Mouse (Mus musculus) thymus, adult 2 months (tissue): ENCODE measurements around the gene Eno4.

ENCODE experiments used
- CTCF ChIP-seq: fragments of 200-500 bp; IDR thresholded peaks from 2 replicates; pipeline ENCODE4 v1.5.1; 2012; ENCODE audit warnings: mild to moderate bottlenecking, control low read depth, low read length, moderate library complexity, borderline replicate concordance; ENCODE audit not compliant: control insufficient read depth, poor library complexity, insufficient read depth; ENCODE audit errors: extremely low read depth
- POLR2A ChIP-seq: fragments of 200-500 bp; IDR thresholded peaks from 2 replicates; pipeline ENCODE4 v1.6.1; 2012; ENCODE audit warnings: mild to moderate bottlenecking, low read length, control low read depth, moderate library complexity; ENCODE audit not compliant: control insufficient read depth, poor library complexity, insufficient read depth; ENCODE audit errors: extremely low read depth

DNA sequence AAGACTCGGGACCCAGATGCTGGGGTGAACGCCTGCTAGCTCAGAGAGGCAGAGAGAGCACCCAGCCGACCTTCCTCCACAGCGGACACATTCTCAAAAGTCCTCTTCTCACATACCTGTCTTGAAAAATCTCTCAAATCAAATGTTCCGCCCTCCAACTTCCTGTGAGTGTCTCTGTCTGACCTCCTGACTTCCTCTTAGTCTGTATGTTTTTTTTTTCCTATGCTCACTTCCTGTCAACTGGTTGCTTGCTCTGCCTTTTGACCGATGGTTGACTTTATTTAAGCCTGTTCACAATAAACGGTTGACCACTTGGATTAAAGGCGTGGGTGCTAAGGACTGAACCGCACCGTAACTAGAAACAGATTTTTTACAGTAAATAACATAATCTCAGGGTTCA is 35.2 kb upstream of the Eno4 start:
- TF ChIP-seq CTCF (no peak), POLR2A (no peak)
